In genomic region chr9:41581741-41582140, GRCm38 (mm10) we compare ENCODE assay signal across 10 mouse cellular contexts.
DNase-seq lines count a peak whose midpoint lies in the region; ATAC-seq and TF ChIP-seq lines count a peak whose summit lies in the region.
"Had no signal": no experiment of that assay in that cellular context is flagged by ENCODE, and none has a peak within 500 bp of the region (broad histone marks: within the 10 kb centered on the region; RNA-seq: fewer than 3 reads in every experiment).

No protein-coding gene starts in this region.

- TF ChIP-seq CTCF in lung, postnatal 0 days (IDR thresholded peaks at IDR 0.05) = no peak
- TF ChIP-seq CTCF in small intestine, adult 2 months (IDR thresholded peaks at IDR 0.05; ENCODE audit: extremely low read depth, insufficient read length, insufficient replicate concordance, low read depth, low read length) = no peak

- TF ChIP-seq POLR2A in small intestine, adult 2 months (IDR thresholded peaks at IDR 0.05; ENCODE audit: low read depth, low read length) = no peak

- peak overlapping the region; percentile 67 for H3K4me2 ChIP-seq in lung, postnatal 0 days (replicated peaks; ENCODE audit: low read depth, low read length)
- peak overlapping the region; percentile 52; the same call in 1 of the 2 replicates for H3K4me2 ChIP-seq in forebrain, embryonic 15.5 days (replicated peaks)

- DNase-seq in lung, postnatal 0 days (ENCODE audit: low spot score) = no peak
- DNase-seq in lung, postnatal 36 days = no peak
- DNase-seq in limb, embryonic 10.5 days (ENCODE audit: low spot score) = no peak
- DNase-seq in cerebellum, adult 11-12 months = no peak
- DNase-seq in yolk sac, embryonic 10.5 days (ENCODE audit: low spot score) = no peak
- no peak for DNase-seq in left cerebral cortex, adult 18-20 months (ENCODE audit: low spot score in 2 of 2)

- no peaks in the 10 kb centered on the region for H3K9me3 ChIP-seq in lung, postnatal 0 days (ENCODE audit: low read length)
- no peaks in the 10 kb centered on the region for H3K9me3 ChIP-seq in forebrain, embryonic 15.5 days
- H3K9me3 ChIP-seq in limb, embryonic 10.5 days (replicated peaks) = no peaks in the 10 kb centered on the region

- no peak for ATAC-seq in lung, postnatal 0 days
- ATAC-seq in forebrain, embryonic 15.5 days (replicated peaks) = no peak

- no peak overlapping the region for H3K9ac ChIP-seq in lung, postnatal 0 days (replicated peaks; ENCODE audit: low read depth)
- H3K9ac ChIP-seq in forebrain, embryonic 15.5 days (replicated peaks) = peak overlapping the region; percentile 94
- H3K9ac ChIP-seq: liver, embryonic 14.5 days had no signal

- H3K4me3 ChIP-seq in lung, postnatal 0 days (ENCODE audit: low read depth, low read length) = peak overlapping the region; percentile 41; the same call in 1 of the 2 replicates
- H3K4me3 ChIP-seq in forebrain, embryonic 15.5 days = peak overlapping the region; percentile 75
- peak overlapping the region; percentile 74 for H3K4me3 ChIP-seq in limb, embryonic 10.5 days
- peak overlapping the region; percentile 20; the same call in 1 of the 2 replicates for H3K4me3 ChIP-seq in small intestine, adult 2 months (ENCODE audit: low read depth, low read length)
- H3K4me3 ChIP-seq: erythroblast, embryonic 14.5 days had no signal

- H3K27me3 ChIP-seq in lung, postnatal 0 days (replicated peaks; ENCODE audit: insufficient read depth, low read length) = 0 out of 2 replicates have a peak, but pooled peaks cover 4% of the 10 kb centered on the region
- H3K27me3 ChIP-seq in forebrain, embryonic 15.5 days = no peaks in the 10 kb centered on the region
- no peaks in the 10 kb centered on the region for H3K27me3 ChIP-seq in limb, embryonic 10.5 days (ENCODE audit: low read depth, poor library complexity, severe bottlenecking)
- peaks cover 13% of the 10 kb centered on the region for H3K27me3 ChIP-seq in small intestine, adult 2 months (ENCODE audit: control insufficient read depth, insufficient read depth, low read length)

- no peaks in the 10 kb centered on the region for H3K36me3 ChIP-seq in lung, postnatal 0 days (ENCODE audit: insufficient read depth, low read length)
- no peaks in the 10 kb centered on the region for H3K36me3 ChIP-seq in forebrain, embryonic 15.5 days
- peaks cover 13% of the 10 kb centered on the region for H3K36me3 ChIP-seq in limb, embryonic 10.5 days
- no peaks in the 10 kb centered on the region for H3K36me3 ChIP-seq in small intestine, adult 2 months (ENCODE audit: control insufficient read depth, insufficient read depth, low read length)

- 11% methylated on average over 9 of the region's 9 CpGs for WGBS in lung, postnatal 0 days
- WGBS in forebrain, embryonic 15.5 days = 2% methylated on average over 9 of the region's 9 CpGs
- WGBS in limb, embryonic 10.5 days = 34% methylated on average over 9 of the region's 9 CpGs
- 29% methylated on average over 9 of the region's 9 CpGs for WGBS in small intestine, adult 2 months

- 0 out of 2 replicates have a peak, but pooled peaks cover 3% of the 10 kb centered on the region for H3K4me1 ChIP-seq in lung, postnatal 0 days (ENCODE audit: insufficient read depth, low read depth, low read length)
- H3K4me1 ChIP-seq in forebrain, embryonic 15.5 days = peaks cover 26% of the 10 kb centered on the region
- H3K4me1 ChIP-seq in limb, embryonic 10.5 days = peaks cover 32% of the 10 kb centered on the region
- H3K4me1 ChIP-seq in small intestine, adult 2 months (ENCODE audit: control insufficient read depth, insufficient read depth, insufficient read length, low read length) = no peaks in the 10 kb centered on the region

- no peak overlapping the region for H3K27ac ChIP-seq in lung, postnatal 0 days (ENCODE audit: low read length)
- H3K27ac ChIP-seq in forebrain, embryonic 15.5 days (replicated peaks) = peak overlapping the region; percentile 100
- peak overlapping the region; percentile 98 for H3K27ac ChIP-seq in limb, embryonic 10.5 days
- H3K27ac ChIP-seq in small intestine, adult 2 months (ENCODE audit: insufficient read depth, low read depth, low read length) = no peak overlapping the region
- H3K27ac ChIP-seq: liver, embryonic 14.5 days had no signal

- TF ChIP-seq EP300 in lung, postnatal 0 days (IDR thresholded peaks at IDR 0.05) = no peak

Comparison
In these comparisons a context has a peak if more than half of its experiments do, and no peak if none do; other contexts are left out.
1. H3K27ac ChIP-seq: peak in forebrain, embryonic 15.5 days (single experiment) and limb, embryonic 10.5 days (single experiment); none in lung, postnatal 0 days (single experiment) and small intestine, adult 2 months (single experiment).
2. H3K4me3 ChIP-seq: peak in every context shown above with its lines; median percentile 75 in forebrain, embryonic 15.5 days; 74 in limb, embryonic 10.5 days; 41 in lung, postnatal 0 days; 20 in small intestine, adult 2 months.